In the genomic region with DNA sequence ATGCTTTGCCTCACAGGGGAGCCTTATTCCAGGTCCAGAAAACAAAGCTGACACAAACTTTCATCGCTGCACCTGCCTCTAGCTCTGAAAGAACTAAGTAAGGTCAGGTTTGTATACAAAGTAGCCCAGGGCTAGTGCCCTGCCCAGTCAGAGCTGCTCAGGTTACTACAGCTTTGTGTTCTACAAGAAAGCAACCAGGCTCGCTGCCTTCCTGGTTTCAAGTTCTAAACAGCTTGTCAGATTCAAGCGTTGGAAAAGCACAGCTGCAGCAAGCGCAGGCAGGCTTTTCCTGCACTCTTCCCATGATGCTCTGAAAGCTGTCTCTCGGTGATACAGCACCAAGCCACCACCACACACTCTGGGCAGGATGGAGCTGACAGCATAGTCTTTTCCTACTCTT, we compare ENCODE assay signal across 15 mouse cellular contexts. TPM values are rescaled to one million over a fixed set of nuclear protein-coding genes. Genes with fewer than 3 reads are reported as not detected.
DNase-seq lines count a peak whose midpoint lies in the region; ATAC-seq and TF ChIP-seq lines count a peak whose summit lies in the region.
"Had no signal": no experiment of that assay in that cellular context is flagged by ENCODE, and none has a peak within 500 bp of the region (broad histone marks: within the 10 kb centered on the region; RNA-seq: fewer than 3 reads in every experiment).

No protein-coding gene starts in this region.

- H3K36me3 ChIP-seq in limb, embryonic 11.5 days (ENCODE audit: control insufficient read depth, insufficient read depth, low read length) = no peaks in the 10 kb centered on the region
- H3K36me3 ChIP-seq in hindbrain, embryonic 10.5 days = no peaks in the 10 kb centered on the region
- H3K36me3 ChIP-seq in heart, adult 2 months (ENCODE audit: control insufficient read depth, insufficient read depth, low read length) = no peaks in the 10 kb centered on the region
- H3K36me3 ChIP-seq: heart, embryonic 10.5 days; liver, embryonic 12.5 days had no signal

- WGBS in limb, embryonic 11.5 days = 55% methylated on average over 5 of the region's 5 CpGs
- 62% methylated on average over 5 of the region's 5 CpGs for whole genome bisulfite sequencing in hindbrain, embryonic 10.5 days
- WGBS in heart, adult 2 months = 64% methylated on average over 5 of the region's 5 CpGs

- H3K27me3 ChIP-seq in limb, embryonic 11.5 days (ENCODE audit: control insufficient read depth, insufficient read depth, low read length) = no peaks in the 10 kb centered on the region
- H3K27me3 ChIP-seq in hindbrain, embryonic 10.5 days (ENCODE audit: insufficient read depth, poor library complexity, severe bottlenecking) = no peaks in the 10 kb centered on the region
- no peaks in the 10 kb centered on the region for H3K27me3 ChIP-seq in heart, adult 2 months (ENCODE audit: control insufficient read depth, insufficient read depth, low read length)

- no peak for TF ChIP-seq CTCF in heart, adult 2 months (IDR thresholded peaks at IDR 0.05)

- H3K9me3 ChIP-seq in limb, embryonic 11.5 days (ENCODE audit: control insufficient read depth, low read length) = no peaks in the 10 kb centered on the region
- H3K9me3 ChIP-seq in hindbrain, embryonic 10.5 days = no peaks in the 10 kb centered on the region
- H3K9me3 ChIP-seq: heart, embryonic 10.5 days; liver, embryonic 12.5 days had no signal

- H3K4me3 ChIP-seq in brown adipose tissue, adult 24 weeks (ENCODE audit: insufficient read depth, low read depth, low read length) = no peak overlapping the region
- no peak overlapping the region for H3K4me3 ChIP-seq in limb, embryonic 11.5 days (ENCODE audit: low read depth, low read length)
- H3K4me3 ChIP-seq in hindbrain, embryonic 10.5 days = no peak overlapping the region
- no peak overlapping the region for H3K4me3 ChIP-seq in heart, adult 2 months
- H3K4me3 ChIP-seq: heart, embryonic 10.5 days; liver, embryonic 12.5 days had no signal

- H3K27ac ChIP-seq in brown adipose tissue, adult 24 weeks (replicated peaks; ENCODE audit: low read depth, low read length) = peak overlapping the region; percentile 89
- no peak overlapping the region for H3K27ac ChIP-seq in limb, embryonic 11.5 days (replicated peaks; ENCODE audit: low read depth, low read length)
- no peak overlapping the region; the same call in 1 of the 2 replicates for H3K27ac ChIP-seq in hindbrain, embryonic 10.5 days
- H3K27ac ChIP-seq in heart, adult 2 months = no peak overlapping the region; the same call in 1 of the 2 replicates
- H3K27ac ChIP-seq: heart, embryonic 10.5 days; liver, embryonic 12.5 days had no signal

- intact Hi-C loops in heart, adult 2 months (cut with DNase I) = no loop called here

- H3K4me1 ChIP-seq in brown adipose tissue, adult 24 weeks (ENCODE audit: control insufficient read depth, insufficient read depth, insufficient read length, low read length) = peaks cover 28% of the 10 kb centered on the region
- peaks cover 5% of the 10 kb centered on the region; the same call in 1 of the 2 replicates for H3K4me1 ChIP-seq in limb, embryonic 11.5 days (ENCODE audit: control insufficient read depth, insufficient read depth, low read length)
- peaks cover 20% of the 10 kb centered on the region for H3K4me1 ChIP-seq in hindbrain, embryonic 10.5 days (replicated peaks)
- H3K4me1 ChIP-seq in heart, adult 2 months (ENCODE audit: control insufficient read depth, insufficient read depth, low read length) = peaks cover 9% of the 10 kb centered on the region
- H3K4me1 ChIP-seq: liver, embryonic 12.5 days had no signal

- no peak for TF ChIP-seq POLR2A in heart, adult 2 months (IDR thresholded peaks at IDR 0.05; ENCODE audit: insufficient read depth, low read depth, low read length)

- no peak overlapping the region for H3K9ac ChIP-seq in limb, embryonic 11.5 days (ENCODE audit: low read length)
- H3K9ac ChIP-seq in heart, adult 2 months (ENCODE audit: low read depth, low read length) = no peak overlapping the region
- H3K9ac ChIP-seq: liver, embryonic 12.5 days had no signal

- ATAC-seq in limb, embryonic 11.5 days (ENCODE audit: insufficient number of reproducible peaks, low FRiP score, low TSS enrichment, low read depth) = no peak
- ATAC-seq: inflammation-experienced regulatory T-cells, adult 6 months; liver, embryonic 12.5 days had no signal

- no peaks in the 10 kb centered on the region for H3K79me2 ChIP-seq in heart, adult 2 months (replicated peaks; ENCODE audit: control insufficient read depth, insufficient read depth, low read length)

- peak; percentile 26 for DNase-seq in layer of hippocampus, adult 11-12 months (ENCODE audit: low spot score)
- no peak for DNase-seq in layer of hippocampus, postnatal 25 days (ENCODE audit: extremely low spot score in 1 of 2, low spot score in 1 of 2)
- DNase-seq in NIH3T3 (ENCODE audit: low read depth) = peak; percentile 48
- peak; percentile 34 for DNase-seq in limb, embryonic 11.5 days (ENCODE audit: low spot score)
- no peak for DNase-seq in hindbrain, embryonic 10.5 days (ENCODE audit: low spot score)
- DNase-seq in kidney, adult 8-10 months = no peak
- no peak for DNase-seq in heart, adult 2 months
- DNase-seq: cerebellum, postnatal 14 days; right cerebral cortex, postnatal 25 days; thymus, postnatal 25 days had no signal

- no peak for TF ChIP-seq EP300 in heart, adult 2 months (IDR thresholded peaks at IDR 0.05; ENCODE audit: insufficient read depth, low read depth, low read length)

- no peak overlapping the region for H3K4me2 ChIP-seq in limb, embryonic 11.5 days (ENCODE audit: low read depth, severe bottlenecking)
- H3K4me2 ChIP-seq: liver, embryonic 12.5 days; midbrain, embryonic 11.5 days had no signal

RNA-seq across cellular contexts. Expression of gene Galnt2, which starts 34.4 kb away (rescaled TPM):
- total RNA-seq in layer of hippocampus, postnatal 25 days (2021) = 10 to 100 TPM; 35.5 to 45.9 TPM
- polyA plus RNA-seq in brown adipose tissue, adult 24 weeks (2012; ENCODE audit: insufficient read depth, insufficient read length, missing spikeins) = 34.1 and 54.4 TPM in 2 replicates
- 56.4 and 59.4 TPM in 2 replicates for polyA plus RNA-seq in limb, embryonic 11.5 days (2014; fragmentation: Nextera tagmentation; extraction: Ambion mirVana)
- polyA plus RNA-seq in hindbrain, embryonic 10.5 days (2016; fragmentation: Nextera tagmentation; extraction: Ambion mirVana) = 42.2 and 56.0 TPM in 2 replicates
- 10 to 100 TPM; 35.2 to 42.9 TPM for total RNA-seq in heart, adult 2 months (2021)
- polyA plus RNA-seq in heart, adult 2 months (2012; rRNA removed) = 3.7 and 8.8 TPM in 2 replicates

Comparison
In these comparisons a context has a peak if more than half of its experiments do, and no peak if none do; other contexts are left out.
1. DNase-seq: peak in layer of hippocampus, adult 11-12 months (single experiment), NIH3T3 (single experiment) and limb, embryonic 11.5 days (single experiment); none in layer of hippocampus, postnatal 25 days (0 of 2), hindbrain, embryonic 10.5 days (single experiment), kidney, adult 8-10 months (0 of 2) and heart, adult 2 months (0 of 2).